Mouse (Mus musculus): ENCODE data around the gene Cpm.

The Cpm gene

GRCm38 (mm10) chr10:117635823-117636589, 6.7 kb downstream of the Cpm start:
- DNase-seq (ENCODE audit: low read depth, low spot score) = no peak

GRCm38 (mm10) chr10:117637062-117637744, 7.9 kb downstream of the Cpm start:
- peak; percentile 53 for DNase-seq (ENCODE audit: low read depth, low spot score)

- no peak for DNase-seq (ENCODE audit: low read depth, low spot score)
Measured at GRCm38 (mm10) chr10:117637745-117638577, 8.7 kb downstream of the Cpm start.

GRCm38 (mm10) chr10:117638578-117639220, 9.4 kb downstream of the Cpm start:
- DNase-seq (ENCODE audit: low read depth, low spot score) = no peak

GRCm38 (mm10) chr10:117639221-117639599, 9.9 kb downstream of the Cpm start:
- DNase-seq (ENCODE audit: low read depth, low spot score) = no peak

GRCm38 (mm10) chr10:117639899-117640594, 10.7 kb downstream of the Cpm start:
- DNase-seq (ENCODE audit: low read depth, low spot score) = peak; percentile 63

- DNase-seq (ENCODE audit: low read depth, low spot score) = no peak
Measured at GRCm38 (mm10) chr10:117640595-117641078, 11.3 kb downstream of the Cpm start.

- DNase-seq (ENCODE audit: low read depth, low spot score) = no peak
Measured at GRCm38 (mm10) chr10:117641400-117642200, 12.3 kb downstream of the Cpm start.

GRCm38 (mm10) chr10:117642201-117642450, 12.8 kb downstream of the Cpm start:
- DNase-seq (ENCODE audit: low read depth, low spot score) = no peak

GRCm38 (mm10) chr10:117642491-117643262, 13.4 kb downstream of the Cpm start:
- no peak for DNase-seq (ENCODE audit: low read depth, low spot score)

GRCm38 (mm10) chr10:117643302-117643701, 14.0 kb downstream of the Cpm start:
- no peak for DNase-seq (ENCODE audit: low read depth, low spot score)

- no peak for DNase-seq (ENCODE audit: low read depth, low spot score)
Measured at GRCm38 (mm10) chr10:117643711-117644428, 14.6 kb downstream of the Cpm start.

- no peak for DNase-seq (ENCODE audit: low read depth, low spot score)
Measured at GRCm38 (mm10) chr10:117644429-117644748, 15.1 kb downstream of the Cpm start.

GRCm38 (mm10) chr10:117644828-117645227, 15.5 kb downstream of the Cpm start:
- DNase-seq (ENCODE audit: low read depth, low spot score) = no peak

GRCm38 (mm10) chr10:117645487-117645964, 16.2 kb downstream of the Cpm start:
- DNase-seq (ENCODE audit: low read depth, low spot score) = no peak

GRCm38 (mm10) chr10:117646482-117647157, 17.3 kb downstream of the Cpm start:
- no peak for DNase-seq (ENCODE audit: low read depth, low spot score)

- DNase-seq (ENCODE audit: low read depth, low spot score) = peak; percentile 46
Measured at GRCm38 (mm10) chr10:117647158-117647505, 17.8 kb downstream of the Cpm start.

- no peak for DNase-seq (ENCODE audit: low read depth, low spot score)
Measured at GRCm38 (mm10) chr10:117647964-117648472, 18.7 kb downstream of the Cpm start.
